Mouse (Mus musculus) midbrain, postnatal 0 days (tissue): ENCODE measurements around the gene Ptprj. TPM values are rescaled to one million over a fixed set of nuclear protein-coding genes. Genes with fewer than 3 reads are reported as not detected.

ENCODE experiments used
- ATAC-seq: fragments of 200-750 bp; cut with Nextera tagmentation; 2 replicates; pipeline ENCODE4 v1.8.0; 2017; ENCODE audit warnings: moderate number of reproducible peaks, mild to moderate bottlenecking, moderate TSS enrichment, moderate library complexity; ENCODE audit not compliant: low FRiP score
- DNase-seq: peaks from one replicate; pipeline ENCODE4 v3.0.0-alpha.2; 2015; ENCODE audit warnings: low spot score
- H3K27ac ChIP-seq: fragments of 300-500 bp; sonication (generic); 2 replicates; pipeline ENCODE4 v1.5.1; 2014; ENCODE audit warnings: low read depth, mild to moderate bottlenecking, low read length, mixed read lengths
- H3K27me3 ChIP-seq: fragments of 300-500 bp; sonication (generic); 2 replicates; pipeline ENCODE4 v1.6.1; 2014; ENCODE audit warnings: low read length, control low read depth, mixed read lengths; ENCODE audit not compliant: insufficient read depth
- H3K36me3 ChIP-seq: fragments of 300-500 bp; sonication (generic); 2 replicates; pipeline ENCODE4 v1.6.1; 2014; ENCODE audit warnings: low read length, control low read depth, mixed read lengths; ENCODE audit not compliant: insufficient read depth
- H3K4me1 ChIP-seq: fragments of 300-500 bp; sonication (generic); 2 replicates; pipeline ENCODE4 v1.6.1; 2014; ENCODE audit warnings: mild to moderate bottlenecking, control low read depth, antibody characterized with exemption, low read length, mixed read lengths; ENCODE audit not compliant: insufficient read depth
- H3K4me2 ChIP-seq: fragments of 300-500 bp; sonication (generic); 2 replicates; pipeline ENCODE4 v1.6.1; 2014; ENCODE audit warnings: low read depth, mild to moderate bottlenecking, low read length, mixed read lengths; ENCODE audit not compliant: poor library complexity, severe bottlenecking
- H3K4me3 ChIP-seq: fragments of 300-500 bp; sonication (generic); 2 replicates; pipeline ENCODE4 v1.5.1; 2014; ENCODE audit warnings: low read depth, mild to moderate bottlenecking, low read length, moderate library complexity
- H3K9ac ChIP-seq: fragments of 300-500 bp; sonication (generic); replicated peaks from 2 replicates; pipeline ENCODE4 v1.6.1; 2014; ENCODE audit warnings: mild to moderate bottlenecking, low read length, moderate library complexity, mixed read lengths; ENCODE audit not compliant: poor library complexity, severe bottlenecking
- H3K9me3 ChIP-seq: fragments of 300-500 bp; sonication (generic); 2 replicates; pipeline ENCODE4 v1.6.1; 2016; ENCODE audit warnings: low read length, control low read depth
- CTCF ChIP-seq: IDR thresholded peaks from 2 replicates; pipeline ENCODE4 v1.5.1; 2016; ENCODE audit warnings: antibody characterized with exemption, mild to moderate bottlenecking
- WGBS: fragments of 180-500 bp; shearing (Covaris S2); extraction: QIAGEN DNeasy Blood & Tissue Kit; methylation state at CpG from one replicate; pipeline ENCODE4 v1.1.7; 2014; 5-methylcytosine and 5-hydroxymethylcytosine counted together
- polyA plus RNA-seq: library from polyadenylated mRNA; unstranded; fragments of >200 nt; fragmentation: Nextera tagmentation; extraction: Ambion mirVana; gene quantifications from 2 replicates; pipeline ENCODE4 v1.2.1, GENCODE M21; 2015
- total RNA-seq: library from RNA; depleted of rRNA; stranded (reverse); fragments of >200 nt; gene quantifications from 2 replicates; pipeline ENCODE4 v1.2.3, GENCODE M21; 2014

Ptprj gene
- total and polyA plus RNA-seq, 2 experiments from 2014 or later: 4.3 to 36.6 TPM

- Histone ChIP-seq H3K36me3 (no peaks in the 10 kb centered on the region), H3K4me3 (no peak overlapping the region), H3K9ac (no peak overlapping the region), H3K27me3 (no peaks in the 10 kb centered on the region), H3K4me1 (no peaks in the 10 kb centered on the region), H3K4me2 (no peak overlapping the region), H3K9me3 (no peaks in the 10 kb centered on the region), H3K27ac (no peak overlapping the region)
- 85% methylated on average over 4 of the region's 4 CpGs for WGBS
- ATAC-seq (no peak), DNase-seq (no peak)
- no peak for TF ChIP-seq CTCF
These were observed 26.6 kb downstream of the Ptprj start for GRCm38 (mm10) chr2:90553861-90554260.

GRCm38 (mm10) chr2:90550656-90551055 is 29.8 kb downstream of the Ptprj start:
- Histone ChIP-seq H3K4me3 (no peak overlapping the region), H3K9me3 (no peaks in the 10 kb centered on the region), H3K4me1 (0 out of 2 replicates have a peak, but pooled peaks cover 2% of the 10 kb centered on the region), H3K36me3 (no peaks in the 10 kb centered on the region), H3K27ac (no peak overlapping the region), H3K27me3 (no peaks in the 10 kb centered on the region), H3K4me2 (no peak overlapping the region), H3K9ac (no peak overlapping the region)
- 88% methylated on average over 6 of the region's 6 CpGs for WGBS
- ATAC-seq (no peak), DNase-seq (no peak)
- no peak for TF ChIP-seq CTCF

- Histone ChIP-seq H3K4me2 (no peak overlapping the region), H3K27me3 (no peaks in the 10 kb centered on the region), H3K36me3 (no peaks in the 10 kb centered on the region), H3K9ac (no peak overlapping the region), H3K9me3 (no peaks in the 10 kb centered on the region), H3K4me3 (no peak overlapping the region), H3K27ac (no peak overlapping the region), H3K4me1 (0 out of 2 replicates have a peak, but pooled peaks cover 2% of the 10 kb centered on the region)
- no peak for TF ChIP-seq CTCF
- DNase-seq (no peak), ATAC-seq (no peak)
- WGBS: 81% methylated on average over 5 of the region's 5 CpGs
These were observed 31.9 kb downstream of the Ptprj start for GRCm38 (mm10) chr2:90548541-90548940.

- DNase-seq: no peak
- no peak for ATAC-seq
- WGBS: 78% methylated on average over 5 of the region's 5 CpGs
- no peaks in the 10 kb centered on the region for H3K27me3 ChIP-seq
- H3K4me1 ChIP-seq: 0 out of 2 replicates have a peak, but pooled peaks cover 2% of the 10 kb centered on the region
- H3K36me3 ChIP-seq: no peaks in the 10 kb centered on the region
- H3K27ac ChIP-seq: no peak overlapping the region
- no peak overlapping the region for H3K4me3 ChIP-seq
- no peak overlapping the region for H3K4me2 ChIP-seq
- H3K9me3 ChIP-seq: no peaks in the 10 kb centered on the region
- no peak overlapping the region for H3K9ac ChIP-seq
- TF ChIP-seq CTCF: no peak
These were observed 33.3 kb downstream of the Ptprj start for GRCm38 (mm10) chr2:90547144-90547609.

GRCm38 (mm10) chr2:90545261-90545660 is 35.2 kb downstream of the Ptprj start:
- no peak overlapping the region for H3K27ac ChIP-seq
- DNase-seq: peak; percentile 76
- H3K9ac ChIP-seq: no peak overlapping the region
- H3K36me3 ChIP-seq: no peaks in the 10 kb centered on the region
- no peak for TF ChIP-seq CTCF
- H3K27me3 ChIP-seq: no peaks in the 10 kb centered on the region
- H3K9me3 ChIP-seq: no peaks in the 10 kb centered on the region
- H3K4me2 ChIP-seq: no peak overlapping the region
- H3K4me3 ChIP-seq: no peak overlapping the region
- H3K4me1 ChIP-seq: 0 out of 2 replicates have a peak, but pooled peaks cover 2% of the 10 kb centered on the region
- no peak for ATAC-seq
- WGBS: 42% methylated on average over 5 of the region's 5 CpGs

GRCm38 (mm10) chr2:90543989-90544388 is 36.5 kb downstream of the Ptprj start:
- Histone ChIP-seq H3K27ac (no peak overlapping the region), H3K9ac (no peak overlapping the region), H3K4me2 (no peak overlapping the region), H3K4me1 (0 out of 2 replicates have a peak, but pooled peaks cover 2% of the 10 kb centered on the region), H3K9me3 (no peaks in the 10 kb centered on the region), H3K36me3 (no peaks in the 10 kb centered on the region), H3K4me3 (no peak overlapping the region), H3K27me3 (no peaks in the 10 kb centered on the region)
- DNase-seq (peak; percentile 49), ATAC-seq (no peak)
- WGBS: 87% methylated on average over 3 of the region's 3 CpGs
- no peak for TF ChIP-seq CTCF
